Mouse (Mus musculus): ENCODE measurements at regions not wholly inside any gene's neighbourhood (a gene's known extent, or its start where the extent isn't known, plus 50 kb on each side); places are given as distances from the start of the nearest gene placed in this dataset.

DNA sequence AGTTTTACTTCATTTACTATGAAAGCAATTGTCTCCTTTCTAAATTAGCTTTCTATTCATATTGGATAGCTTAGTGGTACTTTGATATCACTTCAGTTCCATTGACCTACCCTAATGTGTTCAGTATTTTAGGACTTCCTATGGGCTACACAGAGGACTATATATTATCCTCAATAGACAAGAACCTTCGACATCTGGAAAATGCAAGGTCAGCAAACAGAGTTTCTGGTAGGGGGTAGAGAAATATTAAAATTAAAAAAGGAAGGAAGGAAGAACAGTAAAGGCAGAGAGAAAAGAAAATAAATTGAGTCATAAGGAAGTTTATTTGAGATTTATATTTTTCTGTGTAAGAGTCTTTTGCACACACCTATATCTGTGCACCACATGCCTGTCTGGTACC is 107.4 kb upstream of the Insig1 start:
- DNase-seq (ENCODE audit: low spot score in 2 of 2): no peak

DNA sequence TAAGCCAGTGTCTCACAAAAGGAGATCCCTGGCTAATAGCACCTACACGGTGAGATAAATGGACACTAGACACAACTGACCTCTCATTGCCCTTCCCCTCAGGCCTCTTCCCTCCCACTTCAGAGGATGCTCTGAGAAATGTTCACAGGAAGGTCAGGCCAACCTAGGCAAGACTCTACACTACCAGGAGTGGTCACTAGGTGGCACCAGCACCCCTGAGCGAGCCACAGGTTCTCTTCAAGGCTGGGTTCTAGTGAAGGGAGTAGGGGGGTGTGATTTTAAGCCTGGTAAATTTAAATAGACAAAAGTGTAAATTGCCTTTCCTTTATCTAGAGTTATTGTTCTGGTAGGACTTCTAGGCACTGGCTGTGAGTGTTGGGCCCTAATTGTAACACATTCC is 76.0 kb upstream of the Insig1 start:
- DNase-seq (ENCODE audit: low spot score in 2 of 2): peak in 1 of 2 experiments; percentile 29

- no peak for DNase-seq (ENCODE audit: low spot score in 2 of 2)
Measured at GRCm38 (mm10) chr5:27997751-27998150, 73.4 kb upstream of the Insig1 start.

DNA sequence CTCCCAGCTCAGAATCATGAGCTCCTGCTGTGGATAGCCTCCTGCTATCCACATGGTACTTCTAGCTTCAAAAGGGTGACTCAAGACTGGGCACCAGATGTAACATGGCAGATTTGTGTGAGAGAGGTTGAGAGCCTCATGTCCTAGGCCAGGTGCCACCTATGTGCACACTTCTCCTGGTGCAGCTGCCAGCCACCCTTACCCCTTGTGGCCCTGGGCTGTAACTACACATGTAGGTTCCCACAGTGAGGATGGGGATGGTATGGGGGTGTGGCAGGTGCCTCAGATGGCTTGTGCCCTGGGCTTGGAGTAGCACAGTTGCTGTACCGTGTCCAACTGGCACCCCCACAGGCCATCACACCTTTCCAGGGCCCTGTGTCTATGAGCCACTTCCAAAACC is 68.2 kb upstream of the Insig1 start:
- DNase-seq (ENCODE audit: low spot score in 2 of 2): no peak

GRCm38 (mm10) chr5:28003756-28004486 is 67.2 kb upstream of the Insig1 start:
- DNase-seq (ENCODE audit: low spot score in 2 of 2): no peak

GRCm38 (mm10) chr5:28004487-28004827 is 66.7 kb upstream of the Insig1 start:
- no peak for DNase-seq (ENCODE audit: low spot score in 2 of 2)

GRCm38 (mm10) chr5:28009386-28009785 is 61.8 kb upstream of the Insig1 start:
- DNase-seq (ENCODE audit: low spot score in 2 of 2): no peak

GRCm38 (mm10) chr5:28009871-28010270 is 61.3 kb upstream of the Insig1 start:
- no peak for DNase-seq (ENCODE audit: low spot score in 2 of 2)

DNA sequence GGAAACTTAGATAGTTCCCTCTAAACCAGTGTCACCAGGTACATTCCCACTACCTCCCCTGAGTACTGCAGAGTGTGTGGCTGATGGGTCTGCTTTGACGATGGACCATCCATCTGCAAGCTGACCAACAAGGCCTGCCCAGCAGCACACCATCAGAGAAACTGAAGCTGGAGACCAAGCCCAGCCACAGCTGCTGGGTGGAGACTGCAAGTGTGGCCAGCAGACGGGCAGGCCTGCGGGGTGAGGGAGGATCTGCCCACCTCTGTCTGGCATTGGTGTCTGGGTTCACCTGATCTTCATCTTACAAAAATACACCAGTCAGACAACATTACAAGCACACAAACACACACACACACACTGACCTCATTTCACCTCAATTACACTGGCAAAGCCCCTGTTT is 60.6 kb upstream of the Insig1 start:
- DNase-seq (ENCODE audit: low spot score in 2 of 2): no peak

DNA sequence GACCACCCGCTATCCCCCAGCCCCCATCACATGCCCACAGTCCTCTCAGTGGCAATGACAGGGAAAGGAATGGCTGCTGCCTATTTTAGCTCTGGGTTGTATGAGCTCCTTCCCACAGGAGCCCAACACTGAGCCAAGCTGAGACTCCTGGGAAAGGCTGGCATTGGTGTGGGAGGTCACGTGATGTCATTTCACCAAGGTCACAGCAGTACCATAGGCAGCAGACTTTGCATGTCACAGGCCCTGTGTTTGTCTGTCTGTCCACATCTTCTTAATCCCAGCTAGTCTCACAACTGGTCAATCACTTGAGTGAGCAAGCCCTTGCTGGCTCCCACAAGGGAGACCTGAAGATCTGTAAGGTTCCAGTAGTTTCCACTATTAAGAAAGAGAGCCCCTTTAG is 58.7 kb upstream of the Insig1 start:
- DNase-seq (ENCODE audit: low spot score in 2 of 2): no peak

- DNase-seq (ENCODE audit: low spot score in 2 of 2): no peak
Measured at GRCm38 (mm10) chr5:28013619-28014273, 57.4 kb upstream of the Insig1 start.

- no peak for DNase-seq (ENCODE audit: low spot score in 2 of 2)
Measured at GRCm38 (mm10) chr5:28019864-28020263, 51.3 kb upstream of the Insig1 start.

Measured in adrenal gland, postnatal 4 days (tissue).